Mouse (Mus musculus) thymus, adult 2 months (tissue): ENCODE data around the gene Arhgef5. TPM values are rescaled to one million over a fixed set of nuclear protein-coding genes. Genes with fewer than 3 reads are reported as not detected.
A peak's percentile ranks its signal among the peaks of the same experiment; 100 is the strongest.

Experiments used
- DNase-seq: peaks from one replicate; pipeline ENCODE4 v3.0.0; 2021
- H3K27ac ChIP-seq: fragments of 200-500 bp; 2 replicates; pipeline ENCODE4 v1.5.1; 2012; ENCODE audit warnings: low read length, control low read depth; ENCODE audit not compliant: control insufficient read depth, insufficient read depth
- H3K27me3 ChIP-seq: fragments of 200-500 bp; 2 replicates; pipeline ENCODE4 v1.6.1; 2012; ENCODE audit warnings: mild to moderate bottlenecking, low read length, moderate library complexity, mixed read lengths; ENCODE audit not compliant: control insufficient read depth, insufficient read depth
- H3K36me3 ChIP-seq: fragments of 200-500 bp; 2 replicates; pipeline ENCODE4 v1.6.1; 2012; ENCODE audit warnings: mild to moderate bottlenecking, low read length, moderate library complexity; ENCODE audit not compliant: control insufficient read depth, insufficient read depth
- H3K4me1 ChIP-seq: fragments of 200-500 bp; replicated peaks from 2 replicates; pipeline ENCODE4 v1.6.1; 2012; ENCODE audit warnings: low read length; ENCODE audit not compliant: control insufficient read depth, insufficient read depth
- H3K4me3 ChIP-seq: fragments of 200-500 bp; 2 replicates; pipeline ENCODE4 v1.5.1; 2012; ENCODE audit warnings: mild to moderate bottlenecking, low read length, control low read depth, moderate library complexity; ENCODE audit not compliant: control insufficient read depth, insufficient read depth
- CTCF ChIP-seq: fragments of 200-500 bp; IDR thresholded peaks from 2 replicates; pipeline ENCODE4 v1.5.1; 2012; ENCODE audit warnings: mild to moderate bottlenecking, control low read depth, low read length, moderate library complexity, borderline replicate concordance; ENCODE audit not compliant: control insufficient read depth, poor library complexity, insufficient read depth; ENCODE audit errors: extremely low read depth
- POLR2A ChIP-seq: fragments of 200-500 bp; IDR thresholded peaks from 2 replicates; pipeline ENCODE4 v1.6.1; 2012; ENCODE audit warnings: mild to moderate bottlenecking, low read length, control low read depth, moderate library complexity; ENCODE audit not compliant: control insufficient read depth, poor library complexity, insufficient read depth; ENCODE audit errors: extremely low read depth
- WGBS: fragments of 180-500 bp; shearing (Covaris S2); methylation state at CpG from one replicate; pipeline ENCODE4 v1.1.7; 2018; 5-methylcytosine and 5-hydroxymethylcytosine counted together
- polyA plus RNA-seq: library from polyadenylated mRNA; depleted of rRNA; stranded (reverse); fragments of >200 nt; gene quantifications from 2 replicates; pipeline ENCODE4 v1.2.3, GENCODE M21; 2012

The Arhgef5 gene
- polyA plus RNA-seq, 1 experiment: 8.0 TPM

GRCm38 (mm10) chr6:43260756-43261155, 4.6 kb upstream of the Arhgef5 start:
- TF ChIP-seq POLR2A: no peak
- TF ChIP-seq CTCF: no peak
- 22% methylated on average over 2 of the region's 2 CpGs for WGBS
- no peaks in the 10 kb centered on the region for H3K36me3 ChIP-seq
- H3K27me3 ChIP-seq: no peaks in the 10 kb centered on the region
- H3K4me3 ChIP-seq: no peak overlapping the region
- DNase-seq: no peak
- peaks cover 4% of the 10 kb centered on the region for H3K4me1 ChIP-seq
- no peak overlapping the region for H3K27ac ChIP-seq

GRCm38 (mm10) chr6:43266356-43266755, 974 bp downstream of the Arhgef5 start:
- no peak overlapping the region for H3K27ac ChIP-seq
- peak; percentile 20 for DNase-seq

GRCm38 (mm10) chr6:43272597-43272996, 7.2 kb downstream of the Arhgef5 start:
- no peak for DNase-seq
- H3K27ac ChIP-seq: no peak overlapping the region
- no peaks in the 10 kb centered on the region for H3K36me3 ChIP-seq

More at GRCm38 (mm10) chr6:43266356-43266755, 974 bp downstream of the Arhgef5 start:
- no peak for TF ChIP-seq POLR2A
- no peak for TF ChIP-seq CTCF
- peaks cover 10% of the 10 kb centered on the region for H3K4me1 ChIP-seq
- no peaks in the 10 kb centered on the region for H3K36me3 ChIP-seq
- H3K4me3 ChIP-seq: peak overlapping the region; percentile 4; the same call in 1 of the 2 replicates
- WGBS: 3% methylated on average over 8 of the region's 8 CpGs
- H3K27me3 ChIP-seq: no peaks in the 10 kb centered on the region

GRCm38 (mm10) chr6:43274123-43274522, 8.7 kb downstream of the Arhgef5 start:
- no peaks in the 10 kb centered on the region for H3K27me3 ChIP-seq
- no peak for DNase-seq
- no peaks in the 10 kb centered on the region for H3K36me3 ChIP-seq
- no peaks in the 10 kb centered on the region for H3K4me1 ChIP-seq
- H3K27ac ChIP-seq: no peak overlapping the region
- TF ChIP-seq CTCF (no peak), POLR2A (no peak)
- H3K4me3 ChIP-seq: no peak overlapping the region
- WGBS: 93% methylated on average over 4 of the region's 4 CpGs

More at GRCm38 (mm10) chr6:43272597-43272996, 7.2 kb downstream of the Arhgef5 start:
- Histone ChIP-seq H3K27me3 (no peaks in the 10 kb centered on the region), H3K4me3 (no peak overlapping the region), H3K4me1 (no peaks in the 10 kb centered on the region)
- TF ChIP-seq CTCF (no peak), POLR2A (no peak)

GRCm38 (mm10) chr6:43278247-43278646, 12.9 kb downstream of the Arhgef5 start:
- Histone ChIP-seq H3K27me3 (no peaks in the 10 kb centered on the region), H3K4me1 (no peaks in the 10 kb centered on the region), H3K36me3 (no peaks in the 10 kb centered on the region), H3K27ac (no peak overlapping the region), H3K4me3 (no peak overlapping the region)
- no peak for TF ChIP-seq POLR2A
- TF ChIP-seq CTCF: no peak
- no peak for DNase-seq

GRCm38 (mm10) chr6:43280481-43280880, 15.1 kb downstream of the Arhgef5 start:
- WGBS: 98% methylated on average over 5 of the region's 5 CpGs
- H3K4me1 ChIP-seq: no peaks in the 10 kb centered on the region
- H3K4me3 ChIP-seq: no peak overlapping the region
- no peak for DNase-seq
- no peak overlapping the region for H3K27ac ChIP-seq
- H3K36me3 ChIP-seq: no peaks in the 10 kb centered on the region
- TF ChIP-seq POLR2A: no peak
- TF ChIP-seq CTCF: no peak
- no peaks in the 10 kb centered on the region for H3K27me3 ChIP-seq

- Histone ChIP-seq H3K4me1 (no peaks in the 10 kb centered on the region), H3K27me3 (no peaks in the 10 kb centered on the region), H3K4me3 (no peak overlapping the region), H3K27ac (no peak overlapping the region), H3K36me3 (no peaks in the 10 kb centered on the region)
- 39% methylated on average over 3 of the region's 3 CpGs for WGBS
- no peak for DNase-seq
- TF ChIP-seq POLR2A: no peak
- TF ChIP-seq CTCF: no peak
These were observed 26.7 kb downstream of the Arhgef5 start for GRCm38 (mm10) chr6:43292041-43292440.
